Mouse (Mus musculus) adrenal gland, postnatal 36 days (tissue): ENCODE data around the gene Asb8. TPM values are rescaled to one million over a fixed set of nuclear protein-coding genes. Genes with fewer than 3 reads are reported as not detected.

Source experiments
- DNase-seq, 2 experiments: peaks; one replicate each; pipeline ENCODE4 v3.0.0; 2021; ENCODE audit warnings: mixed read lengths in 1 of 2
- long read RNA-seq, 2 experiments: library from polyadenylated mRNA; stranded (forward); transcript quantifications; one replicate each; pipeline ENCODE4 v2.0.0; 2021; ENCODE audit warnings: borderline sequencing depth in 2 of 2
- total RNA-seq, 2 experiments: library from RNA; stranded (reverse); gene quantifications; 2 replicates each; pipeline ENCODE4 v1.2.3; 2021

Asb8 gene
- total RNA-seq: 10 to 100 TPM; 37.3 to 43.0 TPM
- long read RNA-seq, experiment 1, transcript Asb8-201 (4 exons, 1,049 nt): minor isoform, 15 of 36 reads
- long read RNA-seq, experiment 1, transcript Asb8-202 (4 exons, 1,100 nt): major isoform, 16 of 36 reads
- long read RNA-seq, experiment 1, partial matches to known transcripts: 2 of 36 reads
- long read RNA-seq, experiment 1, other reads (novel, unspliced or antisense): 3 of 36 reads
- long read RNA-seq, experiment 2, transcript Asb8-202 (4 exons, 1,100 nt): major isoform, 15 of 20 reads
- long read RNA-seq, experiment 2, partial matches to known transcripts: 0 of 20 reads
- long read RNA-seq, experiment 2, other reads (novel, unspliced or antisense): 2 of 20 reads

- DNase-seq: no peak
These were observed at the start of gene Asb8 for GRCm38 (mm10) chr15:98165525-98165924. TSS of gene Asb8 (minus strand) at chr15:98165625.

- DNase-seq: no peak
These were observed 48.7 kb upstream of the Asb8 start for GRCm38 (mm10) chr15:98214130-98214529.

GRCm38 (mm10) chr15:98213336-98213870, 48.0 kb upstream of the Asb8 start:
- DNase-seq: peak; percentile 10 to 34

- DNase-seq: no peak
These were observed 44.3 kb upstream of the Asb8 start for GRCm38 (mm10) chr15:98209676-98210075.

- DNase-seq: no peak
These were observed 30.0 kb upstream of the Asb8 start, which contains the start of gene Olfr288 for GRCm38 (mm10) chr15:98195442-98195841. TSS of gene Olfr288 (minus strand) at chr15:98195542.

- DNase-seq: no peak
These were observed 19.0 kb upstream of the Asb8 start for GRCm38 (mm10) chr15:98184456-98184855.

- DNase-seq: no peak
These were observed 16.6 kb upstream of the Asb8 start for GRCm38 (mm10) chr15:98181856-98182570.

GRCm38 (mm10) chr15:98181132-98181711, 15.8 kb upstream of the Asb8 start:
- peak; percentile 92 to 94 for DNase-seq

GRCm38 (mm10) chr15:98180567-98181131, 15.2 kb upstream of the Asb8 start:
- DNase-seq: no peak

GRCm38 (mm10) chr15:98177320-98177719, 11.9 kb upstream of the Asb8 start:
- no peak for DNase-seq

- peak in 1 of 2 experiments; percentile 34 for DNase-seq
These were observed 8.4 kb upstream of the Asb8 start for GRCm38 (mm10) chr15:98173821-98174220.

GRCm38 (mm10) chr15:98172113-98172512, 6.7 kb upstream of the Asb8 start:
- no peak for DNase-seq

- no peak for DNase-seq
These were observed 5.5 kb upstream of the Asb8 start for GRCm38 (mm10) chr15:98170917-98171316.

- DNase-seq: peak in 1 of 2 experiments; percentile 19
These were observed 4.9 kb upstream of the Asb8 start for GRCm38 (mm10) chr15:98170365-98170764.

- DNase-seq: no peak
These were observed 3.2 kb upstream of the Asb8 start for GRCm38 (mm10) chr15:98168622-98169004.

GRCm38 (mm10) chr15:98167645-98168621, 2.5 kb upstream of the Asb8 start:
- peak; percentile 82 to 84 for DNase-seq

- no peak for DNase-seq
These were observed 1.7 kb upstream of the Asb8 start, which contains the start of gene Ccdc184 for GRCm38 (mm10) chr15:98166963-98167644. TSS of gene Ccdc184 (plus strand) at chr15:98167158.

- DNase-seq: no peak
These were observed 2.9 kb downstream of the Asb8 start for GRCm38 (mm10) chr15:98162561-98162960.

- DNase-seq: no peak
These were observed 4.2 kb downstream of the Asb8 start for GRCm38 (mm10) chr15:98161026-98161805.

- no peak for DNase-seq
These were observed 8.2 kb downstream of the Asb8 start for GRCm38 (mm10) chr15:98157253-98157652.
